In the genomic region with DNA sequence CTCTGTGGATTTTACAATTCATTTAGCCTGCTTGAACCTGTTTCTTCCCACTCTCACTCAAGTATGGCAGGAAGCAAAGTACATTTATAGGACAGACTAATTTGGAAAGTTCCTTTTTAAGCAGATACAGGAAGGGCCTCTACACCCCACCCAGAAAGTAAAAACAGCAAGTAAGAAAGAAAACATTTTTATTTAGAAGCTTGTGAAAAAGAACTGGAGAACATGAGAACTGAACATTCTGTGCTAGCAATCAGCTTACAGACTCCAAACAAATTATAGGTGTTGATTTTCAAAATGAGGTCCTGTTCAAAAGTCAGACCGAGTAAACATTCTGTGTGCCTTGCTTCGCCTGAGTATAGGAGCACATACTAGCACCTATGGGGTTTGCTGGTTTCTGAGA, we compare ENCODE assay signal across 23 mouse cellular contexts. TPM values are rescaled to one million over a fixed set of nuclear protein-coding genes. Genes with fewer than 3 reads are reported as not detected.
DNase-seq lines count a peak whose midpoint lies in the region; ATAC-seq lines count a peak whose summit lies in the region.
"Had no signal": no experiment of that assay in that cellular context is flagged by ENCODE, and none has a peak within 500 bp of the region (broad histone marks: within the 10 kb centered on the region; RNA-seq: fewer than 3 reads in every experiment).

No protein-coding gene starts in this region.

- no peak overlapping the region for H3K4me3 ChIP-seq in kidney, embryonic 16.5 days (ENCODE audit: low read length)
- H3K4me3 ChIP-seq: embryonic facial prominence, embryonic 15.5 days; forebrain, embryonic 10.5 days; hindbrain, embryonic 12.5 days; intestine, embryonic 15.5 days; midbrain, embryonic 12.5 days had no signal

- 80% methylated on average over 2 of the region's 2 CpGs for WGBS in kidney, embryonic 16.5 days

- no peaks in the 10 kb centered on the region for H3K4me1 ChIP-seq in kidney, embryonic 16.5 days (ENCODE audit: insufficient read depth, low read length)
- H3K4me1 ChIP-seq: embryonic facial prominence, embryonic 15.5 days; forebrain, embryonic 10.5 days; hindbrain, embryonic 12.5 days; intestine, embryonic 15.5 days; midbrain, embryonic 12.5 days had no signal

- H3K36me3 ChIP-seq in kidney, embryonic 16.5 days (ENCODE audit: insufficient read depth, low read length) = no peaks in the 10 kb centered on the region
- H3K36me3 ChIP-seq: embryonic facial prominence, embryonic 15.5 days; forebrain, embryonic 10.5 days; hindbrain, embryonic 12.5 days; intestine, embryonic 15.5 days; midbrain, embryonic 12.5 days had no signal

- H3K27ac ChIP-seq in kidney, embryonic 16.5 days (ENCODE audit: low read length) = peak overlapping the region; percentile 18
- H3K27ac ChIP-seq: embryonic facial prominence, embryonic 15.5 days; forebrain, embryonic 10.5 days; hindbrain, embryonic 12.5 days; intestine, embryonic 15.5 days; liver, embryonic 14.5 days; midbrain, embryonic 12.5 days had no signal

- H3K9me3 ChIP-seq in kidney, embryonic 16.5 days (ENCODE audit: low read length) = no peaks in the 10 kb centered on the region
- H3K9me3 ChIP-seq: embryonic facial prominence, embryonic 15.5 days; forebrain, embryonic 10.5 days; hindbrain, embryonic 12.5 days; intestine, embryonic 15.5 days; midbrain, embryonic 12.5 days had no signal

- H3K9ac ChIP-seq in kidney, embryonic 16.5 days (replicated peaks; ENCODE audit: low read length) = no peak overlapping the region
- H3K9ac ChIP-seq: embryonic facial prominence, embryonic 15.5 days; hindbrain, embryonic 12.5 days; intestine, embryonic 15.5 days; liver, embryonic 14.5 days; midbrain, embryonic 12.5 days had no signal

- H3K4me2 ChIP-seq in kidney, embryonic 16.5 days (replicated peaks; ENCODE audit: low read depth, low read length) = no peak overlapping the region
- H3K4me2 ChIP-seq: embryonic facial prominence, embryonic 15.5 days; hindbrain, embryonic 12.5 days; intestine, embryonic 15.5 days; midbrain, embryonic 12.5 days had no signal

- ATAC-seq in frontal cortex, adult (ENCODE audit: low TSS enrichment) = peak; percentile 92
- no peak for ATAC-seq in kidney, embryonic 16.5 days (ENCODE audit: low FRiP score, low TSS enrichment)
- ATAC-seq: activated CD4-positive, CD25-positive, alpha-beta regulatory T cell, adult 4 months; intestine, embryonic 15.5 days had no signal

- DNase-seq in frontal cortex, postnatal 25 days (ENCODE audit: low spot score in 2 of 2) = no peak
- DNase-seq in kidney, postnatal 4 days = no peak
- DNase-seq in lung, postnatal 36 days = peak; percentile 24
- DNase-seq in lung, postnatal 4 days = no peak
- peak; percentile 32 for DNase-seq in naive thymus-derived CD4-positive, alpha-beta T cell, adult 2 months (ENCODE audit: low read depth)
- DNase-seq in right cerebral cortex, postnatal 4 days = no peak
- DNase-seq: adrenal gland, postnatal 14 days; cerebellum, adult 8-10 months; gastrocnemius, postnatal 36 days; kidney, postnatal 10 days; lung, postnatal 14 days; right cerebral cortex, postnatal 25 days; thymus, adult 2 months had no signal

- H3K27me3 ChIP-seq in kidney, embryonic 16.5 days (ENCODE audit: insufficient read depth, low read length) = no peaks in the 10 kb centered on the region
- H3K27me3 ChIP-seq: embryonic facial prominence, embryonic 15.5 days; hindbrain, embryonic 12.5 days; intestine, embryonic 15.5 days; midbrain, embryonic 12.5 days had no signal

RNA-seq across cellular contexts. Expression of gene Btla, which starts 32.8 kb away (rescaled TPM):
- 0.06 and 0.22 TPM in 2 replicates for polyA plus RNA-seq in kidney, embryonic 16.5 days (2015; fragmentation: Nextera tagmentation; extraction: Ambion mirVana)
- polyA plus RNA-seq: stomach, embryonic 14.5 days had no signal

Comparison
In these comparisons a context has a peak if more than half of its experiments do, and no peak if none do; other contexts are left out.
1. DNase-seq: peak in lung, postnatal 36 days (single experiment) and naive thymus-derived CD4-positive, alpha-beta T cell, adult 2 months (single experiment); none in frontal cortex, postnatal 25 days (0 of 2), kidney, postnatal 4 days (0 of 2), lung, postnatal 4 days (0 of 2) and right cerebral cortex, postnatal 4 days (single experiment).